Mouse (Mus musculus): Measurements from ENCODE around the gene Dlec1. TPM values are rescaled to one million over a fixed set of nuclear protein-coding genes. Genes with fewer than 3 reads are reported as not detected.
A peak's percentile ranks its signal among the peaks of the same experiment; 100 is the strongest.

Gene Dlec1
- 0.57 and 1.8 TPM in 2 replicates for polyA plus RNA-seq (2011; ENCODE audit: insufficient read length, low read depth, missing spikeins)

GRCm38 (mm10) chr9:119101992-119102782, at the start of gene Dlec1:
TSS of gene Dlec1 (plus strand) at chr9:119102478.
- Histone ChIP-seq H3K4me3 (ENCODE audit: insufficient read depth, low read length) (peak within 1 kb of the TSS; percentile 57), H3K27ac (ENCODE audit: insufficient read depth, low read length) (no peak within 1 kb of the TSS), H3K4me1 (ENCODE audit: control insufficient read depth, insufficient read depth, low read length) (no peaks in the 10 kb centered on the region)
- TF ChIP-seq CTCF (IDR thresholded peaks at IDR 0.05; ENCODE audit: borderline replicate concordance, insufficient read depth, low read length) = no peak
- TF ChIP-seq POLR2A (IDR thresholded peaks at IDR 0.05; ENCODE audit: low read depth, low read length) = peak; percentile 76

- TF ChIP-seq CTCF (IDR thresholded peaks at IDR 0.05; ENCODE audit: borderline replicate concordance, insufficient read depth, low read length) = no peak
- TF ChIP-seq POLR2A (IDR thresholded peaks at IDR 0.05; ENCODE audit: low read depth, low read length) = no peak
- Histone ChIP-seq H3K27ac (ENCODE audit: insufficient read depth, low read length) (no peak overlapping the region), H3K4me1 (ENCODE audit: control insufficient read depth, insufficient read depth, low read length) (no peaks in the 10 kb centered on the region), H3K4me3 (ENCODE audit: insufficient read depth, low read length) (no peak overlapping the region)
Observed at GRCm38 (mm10) chr9:119053964-119054576, 48.2 kb upstream of the Dlec1 start.

GRCm38 (mm10) chr9:119055336-119055735, 46.9 kb upstream of the Dlec1 start:
- Histone ChIP-seq H3K27ac (ENCODE audit: insufficient read depth, low read length) (no peak overlapping the region), H3K4me1 (ENCODE audit: control insufficient read depth, insufficient read depth, low read length) (no peaks in the 10 kb centered on the region), H3K4me3 (ENCODE audit: insufficient read depth, low read length) (no peak overlapping the region)
- no peak for TF ChIP-seq CTCF (IDR thresholded peaks at IDR 0.05; ENCODE audit: borderline replicate concordance, insufficient read depth, low read length)

GRCm38 (mm10) chr9:119058245-119058644, 44.0 kb upstream of the Dlec1 start:
- Histone ChIP-seq H3K27ac (ENCODE audit: insufficient read depth, low read length) (no peak overlapping the region), H3K4me3 (ENCODE audit: insufficient read depth, low read length) (no peak overlapping the region), H3K4me1 (ENCODE audit: control insufficient read depth, insufficient read depth, low read length) (no peaks in the 10 kb centered on the region)
- TF ChIP-seq CTCF (IDR thresholded peaks at IDR 0.05; ENCODE audit: borderline replicate concordance, insufficient read depth, low read length) = no peak
- TF ChIP-seq POLR2A (IDR thresholded peaks at IDR 0.05; ENCODE audit: low read depth, low read length) = no peak

GRCm38 (mm10) chr9:119060701-119061100, 41.6 kb upstream of the Dlec1 start:
- Histone ChIP-seq H3K27ac (ENCODE audit: insufficient read depth, low read length) (no peak overlapping the region), H3K4me1 (ENCODE audit: control insufficient read depth, insufficient read depth, low read length) (no peaks in the 10 kb centered on the region), H3K4me3 (ENCODE audit: insufficient read depth, low read length) (no peak overlapping the region)
- TF ChIP-seq CTCF (IDR thresholded peaks at IDR 0.05; ENCODE audit: borderline replicate concordance, insufficient read depth, low read length) (no peak), POLR2A (IDR thresholded peaks at IDR 0.05; ENCODE audit: low read depth, low read length) (no peak)

- no peak overlapping the region for H3K27ac ChIP-seq (ENCODE audit: insufficient read depth, low read length)
- no peak for TF ChIP-seq CTCF (IDR thresholded peaks at IDR 0.05; ENCODE audit: borderline replicate concordance, insufficient read depth, low read length)
- no peak for TF ChIP-seq POLR2A (IDR thresholded peaks at IDR 0.05; ENCODE audit: low read depth, low read length)
- H3K4me3 ChIP-seq (ENCODE audit: insufficient read depth, low read length) = no peak overlapping the region
- H3K4me1 ChIP-seq (ENCODE audit: control insufficient read depth, insufficient read depth, low read length) = no peaks in the 10 kb centered on the region
Observed at GRCm38 (mm10) chr9:119063036-119063644, 39.1 kb upstream of the Dlec1 start.

- TF ChIP-seq CTCF (IDR thresholded peaks at IDR 0.05; ENCODE audit: borderline replicate concordance, insufficient read depth, low read length) (no peak), POLR2A (IDR thresholded peaks at IDR 0.05; ENCODE audit: low read depth, low read length) (no peak)
- Histone ChIP-seq H3K4me1 (ENCODE audit: control insufficient read depth, insufficient read depth, low read length) (no peaks in the 10 kb centered on the region), H3K27ac (ENCODE audit: insufficient read depth, low read length) (no peak overlapping the region), H3K4me3 (ENCODE audit: insufficient read depth, low read length) (no peak overlapping the region)
Observed at GRCm38 (mm10) chr9:119064296-119064695, 38.0 kb upstream of the Dlec1 start.

- TF ChIP-seq CTCF (IDR thresholded peaks at IDR 0.05; ENCODE audit: borderline replicate concordance, insufficient read depth, low read length) (peak; percentile 83; the same call in 1 of the 2 replicates), POLR2A (IDR thresholded peaks at IDR 0.05; ENCODE audit: low read depth, low read length) (no peak)
- Histone ChIP-seq H3K4me1 (ENCODE audit: control insufficient read depth, insufficient read depth, low read length) (no peaks in the 10 kb centered on the region), H3K4me3 (ENCODE audit: insufficient read depth, low read length) (no peak overlapping the region)
Observed at GRCm38 (mm10) chr9:119067601-119068000, 34.7 kb upstream of the Dlec1 start.

GRCm38 (mm10) chr9:119068266-119068665, 34.0 kb upstream of the Dlec1 start:
- Histone ChIP-seq H3K4me1 (ENCODE audit: control insufficient read depth, insufficient read depth, low read length) (no peaks in the 10 kb centered on the region), H3K4me3 (ENCODE audit: insufficient read depth, low read length) (no peak overlapping the region), H3K27ac (ENCODE audit: insufficient read depth, low read length) (no peak overlapping the region)
- TF ChIP-seq CTCF (IDR thresholded peaks at IDR 0.05; ENCODE audit: borderline replicate concordance, insufficient read depth, low read length) (no peak), POLR2A (IDR thresholded peaks at IDR 0.05; ENCODE audit: low read depth, low read length) (no peak)

More at GRCm38 (mm10) chr9:119067601-119068000, 34.7 kb upstream of the Dlec1 start:
- H3K27ac ChIP-seq (ENCODE audit: insufficient read depth, low read length) = no peak overlapping the region
